Comparison of ENCODE assay signal across 8 mouse cellular contexts in the genomic region with DNA sequence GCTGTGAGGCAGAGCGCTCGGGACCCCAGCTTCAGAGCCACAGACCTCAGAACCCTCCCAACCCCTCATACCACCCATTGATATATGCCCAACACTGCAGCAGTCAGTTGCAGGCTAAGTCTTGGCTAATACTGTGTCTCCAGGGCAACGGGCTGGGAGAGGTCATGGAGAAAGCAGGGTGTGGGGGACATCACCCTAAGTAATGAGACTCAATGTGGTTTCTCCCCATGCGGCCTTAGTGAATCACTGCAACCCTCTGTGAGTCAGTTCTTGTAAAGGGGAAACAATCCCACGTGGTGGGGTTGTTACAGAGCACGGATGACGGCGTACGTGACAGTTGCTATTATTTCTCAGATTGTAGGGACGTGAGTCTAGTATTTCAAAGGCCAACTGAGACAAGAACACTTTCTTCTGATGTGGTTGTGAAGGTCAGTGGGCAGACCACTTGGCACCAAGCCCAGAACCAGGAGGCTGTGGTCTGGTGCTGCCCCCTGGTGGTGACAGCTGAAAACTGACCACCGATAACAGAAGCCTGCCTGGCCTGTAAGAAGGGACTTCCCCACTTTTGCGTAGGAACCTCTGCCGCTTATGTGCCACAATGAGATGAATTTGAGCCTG. TPM values are rescaled to one million over a fixed set of nuclear protein-coding genes. Genes with fewer than 3 reads are reported as not detected.
A peak's percentile ranks its signal among the peaks of the same experiment; 100 is the strongest.
DNase-seq lines count a peak whose midpoint lies in the region; ATAC-seq lines count a peak whose summit lies in the region.

No protein-coding gene starts in this region.

- H3K27me3 ChIP-seq in hindbrain, embryonic 13.5 days, result peaks cover 22% of the 10 kb centered on the region; the same call in 1 of the 2 replicates

- H3K4me1 ChIP-seq in hindbrain, embryonic 13.5 days (replicated peaks), result 0 out of 2 replicates have a peak, but pooled peaks cover 5% of the 10 kb centered on the region

- H3K4me2 ChIP-seq in hindbrain, embryonic 13.5 days, result no peak overlapping the region

- H3K9ac ChIP-seq in hindbrain, embryonic 13.5 days, result no peak overlapping the region

- ATAC-seq in frontal cortex, adult (ENCODE audit: low TSS enrichment), result peak; percentile 72
- peak; percentile 62 for ATAC-seq in hindbrain, embryonic 13.5 days (ENCODE audit: low FRiP score)
- peak; percentile 80 for ATAC-seq in megakaryocyte, adult 5-6 weeks (ENCODE audit: poor library complexity, severe bottlenecking)

- no peak overlapping the region for H3K27ac ChIP-seq in hindbrain, embryonic 13.5 days

- 36% methylated on average over 13 of the region's 13 CpGs for WGBS in hindbrain, embryonic 13.5 days

- DNase-seq in NIH3T3 (ENCODE audit: low read depth), result peak; percentile 92
- DNase-seq in cerebellum, adult 8-10 months, result peak; percentile 83
- DNase-seq in layer of hippocampus, postnatal 25 days (ENCODE audit: extremely low spot score in 1 of 2, low spot score in 1 of 2), result peak; percentile 83 to 94
- DNase-seq in right cerebral cortex, adult 18-20 months, result peak; percentile 79
- DNase-seq in urinary bladder, postnatal 25 days (ENCODE audit: low spot score), result peak; percentile 81

- no peaks in the 10 kb centered on the region for H3K9me3 ChIP-seq in hindbrain, embryonic 13.5 days

- H3K4me3 ChIP-seq in hindbrain, embryonic 13.5 days, result no peak overlapping the region

- H3K36me3 ChIP-seq in hindbrain, embryonic 13.5 days, result no peaks in the 10 kb centered on the region

RNA-seq across cellular contexts. Expression of a gene that starts 10.3 kb away (rescaled TPM):
- polyA plus RNA-seq in hindbrain, embryonic 13.5 days (2015; fragmentation: Nextera tagmentation; extraction: Ambion mirVana), result 27.2 and 31.3 TPM in 2 replicates
- total RNA-seq in layer of hippocampus, postnatal 25 days (2021), result 10 to 100 TPM; 14.7 to 16.2 TPM
- total RNA-seq in megakaryocyte, adult 5-6 weeks (2015), result 85.5 and 103 TPM in 2 replicates
- 91.0 and 123 TPM in 2 replicates for total RNA-seq in megakaryocyte, adult 5-6 weeks (2017)

RNA-seq across cellular contexts. Expression of a gene that starts 18.2 kb away (rescaled TPM):
- polyA plus RNA-seq in hindbrain, embryonic 13.5 days (2015; fragmentation: Nextera tagmentation; extraction: Ambion mirVana), result 19.3 and 19.9 TPM in 2 replicates
- 10 to 100 TPM; 23.6 to 25.1 TPM for total RNA-seq in layer of hippocampus, postnatal 25 days (2021)
- 76.1 and 81.6 TPM in 2 replicates for total RNA-seq in megakaryocyte, adult 5-6 weeks (2015)
- 33.4 and 48.2 TPM in 2 replicates for total RNA-seq in megakaryocyte, adult 5-6 weeks (2017)

RNA-seq across cellular contexts. Expression of a gene that starts 43.0 kb away (rescaled TPM):
- 0.92 and 1.3 TPM in 2 replicates for polyA plus RNA-seq in hindbrain, embryonic 13.5 days (2015; fragmentation: Nextera tagmentation; extraction: Ambion mirVana)
- 1 to 10 TPM; 2.5 to 3.1 TPM for total RNA-seq in layer of hippocampus, postnatal 25 days (2021)
- 44.4 and 49.1 TPM in 2 replicates for total RNA-seq in megakaryocyte, adult 5-6 weeks (2015)
- 39.6 and 42.3 TPM in 2 replicates for total RNA-seq in megakaryocyte, adult 5-6 weeks (2017)

RNA-seq across cellular contexts. Expression of a gene that starts 57.7 kb away (rescaled TPM):
- 20.3 and 20.7 TPM in 2 replicates for polyA plus RNA-seq in hindbrain, embryonic 13.5 days (2015; fragmentation: Nextera tagmentation; extraction: Ambion mirVana)
- 10 to 100 TPM; 88.2 to 98.9 TPM for total RNA-seq in layer of hippocampus, postnatal 25 days (2021)
- 0.66 and 1.6 TPM in 2 replicates for total RNA-seq in megakaryocyte, adult 5-6 weeks (2015)
- total RNA-seq in megakaryocyte, adult 5-6 weeks (2017), result 0.33 and 0.48 TPM in 2 replicates

Comparison
In these comparisons a context has a peak if more than half of its experiments do, and no peak if none do; other contexts are left out.
1. RNA of a gene that starts 10.3 kb away (total RNA-seq): 85.5 to 123 TPM in megakaryocyte, adult 5-6 weeks; 14.7 to 16.2 TPM in layer of hippocampus, postnatal 25 days; every median in the first group is over 4 times any median in the second.
2. RNA of a gene that starts 43.0 kb away (total RNA-seq): 39.6 to 49.1 TPM in megakaryocyte, adult 5-6 weeks; 2.5 to 3.1 TPM in layer of hippocampus, postnatal 25 days; every median in the first group is over 10 times any median in the second.
3. Peak in every context shown above with its lines, with median percentiles within 50 percentile points of each other: DNase-seq and ATAC-seq.